21 mouse cellular contexts compared by ENCODE assay signal in genomic region chr17:80278255-80278654, GRCm38 (mm10). TPM values are rescaled to one million over a fixed set of nuclear protein-coding genes. Genes with fewer than 3 reads are reported as not detected.
"Had no signal": no experiment of that assay in that cellular context is flagged by ENCODE, and none has a peak within 500 bp of the region (broad histone marks: within the 10 kb centered on the region; RNA-seq: fewer than 3 reads in every experiment).

No protein-coding gene starts in this region.

- H3K9ac ChIP-seq: intestine, embryonic 15.5 days; kidney, embryonic 15.5 days; limb, embryonic 12.5 days; limb, embryonic 15.5 days; liver, embryonic 15.5 days; neural tube, embryonic 12.5 days; neural tube, embryonic 15.5 days; stomach, embryonic 15.5 days had no signal

- H3K4me2 ChIP-seq: intestine, embryonic 15.5 days; kidney, embryonic 15.5 days; limb, embryonic 12.5 days; limb, embryonic 15.5 days; liver, embryonic 15.5 days; neural tube, embryonic 12.5 days; neural tube, embryonic 15.5 days; stomach, embryonic 15.5 days had no signal

- H3K4me1 ChIP-seq: intestine, embryonic 15.5 days; kidney, embryonic 15.5 days; limb, embryonic 12.5 days; limb, embryonic 15.5 days; midbrain, embryonic 10.5 days; neural tube, embryonic 12.5 days; neural tube, embryonic 15.5 days; stomach, embryonic 15.5 days had no signal

- H3K27ac ChIP-seq: intestine, embryonic 15.5 days; kidney, embryonic 15.5 days; limb, embryonic 12.5 days; limb, embryonic 15.5 days; liver, embryonic 15.5 days; midbrain, embryonic 10.5 days; neural tube, embryonic 12.5 days; neural tube, embryonic 15.5 days; stomach, embryonic 15.5 days had no signal

- H3K4me3 ChIP-seq: intestine, embryonic 15.5 days; kidney, embryonic 15.5 days; limb, embryonic 12.5 days; limb, embryonic 15.5 days; liver, embryonic 15.5 days; megakaryocyte, embryonic 14.5 days; midbrain, embryonic 10.5 days; neural tube, embryonic 12.5 days; neural tube, embryonic 15.5 days; stomach, embryonic 15.5 days had no signal

- DNase-seq: kidney, adult 11 months; kidney, adult 8-10 months; kidney, postnatal 10 days; kidney, postnatal 4 days; left cerebral cortex, postnatal 4 days; midbrain, embryonic 14.5 days; right cerebral cortex, adult 18-20 months; right cerebral cortex, postnatal 14 days; right cerebral cortex, postnatal 4 days; thymus, postnatal 25 days had no signal

- H3K27me3 ChIP-seq: intestine, embryonic 15.5 days; kidney, embryonic 15.5 days; limb, embryonic 12.5 days; limb, embryonic 15.5 days; liver, embryonic 15.5 days; megakaryocyte, embryonic 14.5 days; neural tube, embryonic 12.5 days; neural tube, embryonic 15.5 days; stomach, embryonic 15.5 days had no signal

- ATAC-seq: hindbrain, embryonic 16.5 days; intestine, embryonic 15.5 days had no signal

- H3K9me3 ChIP-seq: intestine, embryonic 15.5 days; kidney, embryonic 15.5 days; limb, embryonic 12.5 days; limb, embryonic 15.5 days; liver, embryonic 15.5 days; megakaryocyte, embryonic 14.5 days; midbrain, embryonic 10.5 days; neural tube, embryonic 12.5 days; neural tube, embryonic 15.5 days; stomach, embryonic 15.5 days had no signal

RNA-seq across cellular contexts. Expression of gene Arhgef33, which starts 29.0 kb away (rescaled TPM):
- polyA plus RNA-seq: liver, embryonic 15.5 days had no signal
